Mouse (Mus musculus): ENCODE data around the gene Mrpl51. TPM values are rescaled to one million over a fixed set of nuclear protein-coding genes. Genes with fewer than 3 reads are reported as not detected.

The Mrpl51 gene
- total RNA-seq, 2 experiments from 2014 or later, result 16.4 to 54.4 TPM

GRCm38 (mm10) chr6:125225518-125226115, 34.0 kb downstream of the Mrpl51 start:
- ATAC-seq (replicated peaks; ENCODE audit: low FRiP score, poor library complexity, severe bottlenecking), result no peak

GRCm38 (mm10) chr6:125230571-125230970, 39.0 kb downstream of the Mrpl51 start:
- no peak for ATAC-seq (replicated peaks; ENCODE audit: low FRiP score, poor library complexity, severe bottlenecking)

- ATAC-seq (replicated peaks; ENCODE audit: low FRiP score, poor library complexity, severe bottlenecking), result peak; percentile 77
These were observed 39.8 kb downstream of the Mrpl51 start, which contains the start of gene Tapbpl for GRCm38 (mm10) chr6:125231117-125232044. Tapbpl (minus strand) TSS chr6:125231860.

GRCm38 (mm10) chr6:125232045-125232437, 40.4 kb downstream of the Mrpl51 start:
- peak; percentile 39 for ATAC-seq (replicated peaks; ENCODE audit: low FRiP score, poor library complexity, severe bottlenecking)

- ATAC-seq (replicated peaks; ENCODE audit: low FRiP score, poor library complexity, severe bottlenecking), result no peak
These were observed 40.9 kb downstream of the Mrpl51 start for GRCm38 (mm10) chr6:125232516-125232915.

GRCm38 (mm10) chr6:125233816-125234519, 42.4 kb downstream of the Mrpl51 start:
- no peak for ATAC-seq (replicated peaks; ENCODE audit: low FRiP score, poor library complexity, severe bottlenecking)

- no peak for ATAC-seq (replicated peaks; ENCODE audit: low FRiP score, poor library complexity, severe bottlenecking)
These were observed 42.9 kb downstream of the Mrpl51 start for GRCm38 (mm10) chr6:125234520-125234828.

GRCm38 (mm10) chr6:125236341-125236740, 44.7 kb downstream of the Mrpl51 start:
- no peak for ATAC-seq (replicated peaks; ENCODE audit: low FRiP score, poor library complexity, severe bottlenecking)

- ATAC-seq (replicated peaks; ENCODE audit: low FRiP score, poor library complexity, severe bottlenecking), result no peak
These were observed 45.2 kb downstream of the Mrpl51 start, which contains the start of gene Cd27 for GRCm38 (mm10) chr6:125236782-125237181. Cd27 (minus strand) TSS chr6:125237010.

- no peak for ATAC-seq (replicated peaks; ENCODE audit: low FRiP score, poor library complexity, severe bottlenecking)
These were observed 45.8 kb downstream of the Mrpl51 start for GRCm38 (mm10) chr6:125237421-125237820.

GRCm38 (mm10) chr6:125238396-125238795, 46.8 kb downstream of the Mrpl51 start:
- ATAC-seq (replicated peaks; ENCODE audit: low FRiP score, poor library complexity, severe bottlenecking), result no peak

GRCm38 (mm10) chr6:125239547-125239946, 47.9 kb downstream of the Mrpl51 start:
- ATAC-seq (replicated peaks; ENCODE audit: low FRiP score, poor library complexity, severe bottlenecking), result no peak

- ATAC-seq (replicated peaks; ENCODE audit: low FRiP score, poor library complexity, severe bottlenecking), result no peak
These were observed 49.0 kb downstream of the Mrpl51 start for GRCm38 (mm10) chr6:125240617-125241016.

GRCm38 (mm10) chr6:125241566-125241965, 50.0 kb downstream of the Mrpl51 start:
- no peak for ATAC-seq (replicated peaks; ENCODE audit: low FRiP score, poor library complexity, severe bottlenecking)

GRCm38 (mm10) chr6:125244551-125244950, 53.0 kb downstream of the Mrpl51 start:
- no peak for ATAC-seq (replicated peaks; ENCODE audit: low FRiP score, poor library complexity, severe bottlenecking)

Other genes starting within 250 kb of the Mrpl51 start
- 10.2 and 16.5 TPM in 2 replicates for gene Cops7a, start 226.3 kb upstream of the Mrpl51 start, total RNA-seq (2015; ENCODE audit: low replicate concordance)
- 5.6 and 7.7 TPM in 2 replicates for gene Cops7a, start 226.3 kb upstream of the Mrpl51 start, total RNA-seq (2017; ENCODE audit: low replicate concordance)
- gene Pianp, start 195.1 kb upstream of the Mrpl51 start, total RNA-seq (2015; ENCODE audit: low replicate concordance), result not detected in 2 replicates
- not detected in 2 replicates for gene Pianp, start 195.1 kb upstream of the Mrpl51 start, total RNA-seq (2017; ENCODE audit: low replicate concordance)
- 20.8 and 25.9 TPM in 2 replicates for gene Zfp384, start 182.7 kb upstream of the Mrpl51 start, total RNA-seq (2015; ENCODE audit: low replicate concordance)
- gene Zfp384, start 182.7 kb upstream of the Mrpl51 start, total RNA-seq (2017; ENCODE audit: low replicate concordance), result 9.8 and 12.3 TPM in 2 replicates
- gene Ing4, start 152.0 kb upstream of the Mrpl51 start, total RNA-seq (2015; ENCODE audit: low replicate concordance), result 7.1 and 7.9 TPM in 2 replicates
- 27.7 and 35.7 TPM in 2 replicates for gene Ing4, start 152.0 kb upstream of the Mrpl51 start, total RNA-seq (2017; ENCODE audit: low replicate concordance)
- gene Acrbp, start 142.1 kb upstream of the Mrpl51 start, total RNA-seq (2015; ENCODE audit: low replicate concordance), result 3.3 TPM in 1 of 2 replicates, not detected in the other
- 7.0 and 11.6 TPM in 2 replicates for gene Acrbp, start 142.1 kb upstream of the Mrpl51 start, total RNA-seq (2017; ENCODE audit: low replicate concordance)
- 3.1 TPM in 1 of 2 replicates, not detected in the other for gene Lpar5, start 123.9 kb upstream of the Mrpl51 start, total RNA-seq (2015; ENCODE audit: low replicate concordance)
- 0.60 TPM in 1 of 2 replicates, not detected in the other for gene Lpar5, start 123.9 kb upstream of the Mrpl51 start, total RNA-seq (2017; ENCODE audit: low replicate concordance)
- gene Chd4, start 95.8 kb upstream of the Mrpl51 start, total RNA-seq (2015; ENCODE audit: low replicate concordance), result 31.8 and 50.0 TPM in 2 replicates
- 70.6 and 102 TPM in 2 replicates for gene Chd4, start 95.8 kb upstream of the Mrpl51 start, total RNA-seq (2017; ENCODE audit: low replicate concordance)
- 4.8 and 6.7 TPM in 2 replicates for gene Nop2, start 59.9 kb upstream of the Mrpl51 start, total RNA-seq (2015; ENCODE audit: low replicate concordance)
- gene Nop2, start 59.9 kb upstream of the Mrpl51 start, total RNA-seq (2017; ENCODE audit: low replicate concordance), result 10.5 and 11.8 TPM in 2 replicates
- 3.1 and 6.9 TPM in 2 replicates for gene Iffo1, start 46.6 kb upstream of the Mrpl51 start, total RNA-seq (2015; ENCODE audit: low replicate concordance)
- gene Iffo1, start 46.6 kb upstream of the Mrpl51 start, total RNA-seq (2017; ENCODE audit: low replicate concordance), result 2.2 and 10.9 TPM in 2 replicates
- gene Gapdh, start 25.3 kb upstream of the Mrpl51 start, total RNA-seq (2015; ENCODE audit: low replicate concordance), result 912 and 913 TPM in 2 replicates
- gene Gapdh, start 25.3 kb upstream of the Mrpl51 start, total RNA-seq (2017; ENCODE audit: low replicate concordance), result 174 and 278 TPM in 2 replicates
- gene Ncapd2, start 100 bp upstream of the Mrpl51 start, total RNA-seq (2015; ENCODE audit: low replicate concordance), result 139 and 148 TPM in 2 replicates
- gene Ncapd2, start 100 bp upstream of the Mrpl51 start, total RNA-seq (2017; ENCODE audit: low replicate concordance), result 137 and 246 TPM in 2 replicates
- gene Vamp1, start 23.8 kb downstream of the Mrpl51 start, total RNA-seq (2015; ENCODE audit: low replicate concordance), result 2.1 and 4.2 TPM in 2 replicates
- 0.14 and 2.1 TPM in 2 replicates for gene Vamp1, start 23.8 kb downstream of the Mrpl51 start, total RNA-seq (2017; ENCODE audit: low replicate concordance)
- gene Tapbpl, start 40.1 kb downstream of the Mrpl51 start, total RNA-seq (2015; ENCODE audit: low replicate concordance), result 0.84 and 4.4 TPM in 2 replicates
- 3.0 and 4.0 TPM in 2 replicates for gene Tapbpl, start 40.1 kb downstream of the Mrpl51 start, total RNA-seq (2017; ENCODE audit: low replicate concordance)
- gene Cd27, start 45.2 kb downstream of the Mrpl51 start, total RNA-seq (2015; ENCODE audit: low replicate concordance), result 1.7 and 6.3 TPM in 2 replicates
- gene Cd27, start 45.2 kb downstream of the Mrpl51 start, total RNA-seq (2017; ENCODE audit: low replicate concordance), result 0.84 and 1.0 TPM in 2 replicates
- gene Tuba3a, start 94.2 kb downstream of the Mrpl51 start, total RNA-seq (2015; ENCODE audit: low replicate concordance), result not detected in 2 replicates
- gene Tuba3a, start 94.2 kb downstream of the Mrpl51 start, total RNA-seq (2017; ENCODE audit: low replicate concordance), result not detected in 2 replicates
- gene Ltbr, start 122.1 kb downstream of the Mrpl51 start, total RNA-seq (2015; ENCODE audit: low replicate concordance), result 7.1 and 10.9 TPM in 2 replicates
- 2.6 and 7.2 TPM in 2 replicates for gene Ltbr, start 122.1 kb downstream of the Mrpl51 start, total RNA-seq (2017; ENCODE audit: low replicate concordance)
- gene Scnn1a, start 128.9 kb downstream of the Mrpl51 start, total RNA-seq (2015; ENCODE audit: low replicate concordance), result 4.6 and 7.9 TPM in 2 replicates
- not detected in 2 replicates for gene Scnn1a, start 128.9 kb downstream of the Mrpl51 start, total RNA-seq (2017; ENCODE audit: low replicate concordance)
- 18.8 and 24.8 TPM in 2 replicates for gene Tnfrsf1a, start 157.6 kb downstream of the Mrpl51 start, total RNA-seq (2015; ENCODE audit: low replicate concordance)
- 7.2 and 13.8 TPM in 2 replicates for gene Tnfrsf1a, start 157.6 kb downstream of the Mrpl51 start, total RNA-seq (2017; ENCODE audit: low replicate concordance)
- not detected in 2 replicates for gene Plekhg6, start 189.0 kb downstream of the Mrpl51 start, total RNA-seq (2015; ENCODE audit: low replicate concordance)
- not detected in 2 replicates for gene Plekhg6, start 189.0 kb downstream of the Mrpl51 start, total RNA-seq (2017; ENCODE audit: low replicate concordance)